Mouse (Mus musculus) erythroblast, embryonic 14.5 days (primary cell): Measurements from ENCODE around the gene Prkcb.

Source experiments
- GATA1 ChIP-seq: IDR thresholded peaks from 2 replicates; pipeline ENCODE4 v1.6.1; 2012; ENCODE audit warnings: low read length, inconsistent platforms, mixed read lengths
- TAL1 ChIP-seq: IDR thresholded peaks from 3 replicates; pipeline ENCODE4 v1.6.1; 2012; ENCODE audit warnings: low read length, inconsistent platforms, mixed read lengths

- no peak for TF ChIP-seq TAL1
- TF ChIP-seq GATA1, result no peak
Measured at GRCm38 (mm10) chr7:122371947-122372346, 83.4 kb downstream of the Prkcb start.
